Mouse (Mus musculus): ENCODE data around the gene Rpl37a.

DNA sequence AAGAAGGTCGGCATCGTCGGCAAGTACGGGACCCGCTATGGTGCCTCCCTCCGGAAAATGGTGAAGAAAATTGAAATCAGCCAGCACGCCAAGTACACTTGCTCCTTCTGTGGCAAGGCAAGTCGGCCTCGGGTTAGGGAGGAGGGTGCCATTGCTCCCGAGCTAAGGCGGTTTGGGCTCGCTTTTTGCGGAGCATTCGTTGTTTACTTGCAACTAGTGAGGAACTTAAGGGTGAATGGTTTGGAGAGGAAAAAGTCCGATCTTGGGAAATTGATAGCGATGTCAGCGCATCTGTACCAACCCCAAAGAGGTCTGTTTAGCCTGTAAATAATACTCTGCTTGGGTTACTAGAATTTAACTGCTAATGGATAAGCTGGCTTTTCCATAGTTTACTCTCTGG, 594 bp downstream of the Rpl37a start:
- TF ChIP-seq CTCF (IDR thresholded peaks at IDR 0.05; ENCODE audit: extremely low read depth, insufficient read depth, low read length) (no peak), POLR2A (IDR thresholded peaks at IDR 0.05; ENCODE audit: extremely low read depth, insufficient read depth, low read length) (no peak)
